Mouse (Mus musculus) embryonic fibroblast, embryonic 13.5 days (primary cell): ENCODE data around the gene Dgcr8.
A peak's percentile ranks its signal among the peaks of the same experiment; 100 is the strongest.

ENCODE experiments used
- CTCF ChIP-seq: IDR thresholded peaks from 2 replicates; pipeline ENCODE4 v1.5.1; 2011; ENCODE audit warnings: mild to moderate bottlenecking, control low read depth, low read length, moderate library complexity, borderline replicate concordance; ENCODE audit not compliant: insufficient read depth
- POLR2A ChIP-seq: IDR thresholded peaks from 2 replicates; pipeline ENCODE4 v1.6.1; 2011; ENCODE audit warnings: low read depth, mild to moderate bottlenecking, control low read depth, low read length, moderate library complexity

DNA sequence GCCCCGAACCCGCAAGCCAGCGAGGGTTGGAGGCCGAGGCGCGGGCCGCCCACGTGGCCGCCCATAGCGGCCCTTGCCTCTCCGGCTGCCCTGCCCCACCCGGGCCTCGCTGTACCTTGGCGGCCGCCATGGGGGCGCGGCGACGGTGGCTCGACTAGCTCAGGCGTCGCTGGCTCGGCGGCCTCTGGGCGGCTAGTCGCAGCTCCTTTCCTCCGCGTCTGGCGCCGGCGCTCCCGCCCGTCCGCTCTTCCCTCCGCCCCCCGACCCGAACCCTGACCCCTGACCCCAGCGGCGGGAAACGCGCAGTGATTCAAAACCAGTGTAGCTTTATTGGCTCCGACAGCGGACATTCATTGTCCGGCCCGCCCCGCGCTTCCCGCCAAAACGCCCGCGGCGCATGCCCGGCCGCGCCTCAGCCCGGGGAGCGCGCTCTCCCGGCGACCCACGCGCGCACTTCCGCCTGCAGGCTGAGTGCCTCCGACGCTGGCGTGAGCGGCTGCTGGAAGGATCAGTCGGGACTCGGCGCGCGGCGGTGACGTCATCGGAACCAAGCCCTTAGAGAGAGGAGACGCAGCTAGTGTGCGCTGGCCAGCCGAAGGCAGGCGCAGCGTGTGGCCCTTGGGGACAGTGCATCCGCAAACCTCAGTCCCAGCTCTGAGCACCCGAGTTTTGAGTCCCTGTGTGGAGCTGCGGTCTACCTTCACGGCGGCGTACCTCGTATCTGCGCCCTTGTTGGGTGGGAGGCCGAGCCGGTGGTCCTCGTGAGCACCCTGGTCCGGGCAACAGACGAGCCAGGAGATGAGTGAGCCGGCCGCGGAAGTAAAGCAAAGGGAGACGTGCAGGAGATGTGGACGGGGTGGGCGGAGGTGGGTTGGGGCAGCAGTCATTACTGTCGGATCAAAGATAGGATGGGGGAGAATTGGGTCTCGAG is 40.3 kb downstream of the Dgcr8 start, which contains the start of the genes Trmt2a and Ranbp1:
- TF ChIP-seq POLR2A (peak; percentile 99), CTCF (no peak)
